Mouse (Mus musculus): Measurements from ENCODE around the gene Recql. TPM values are rescaled to one million over a fixed set of nuclear protein-coding genes. Genes with fewer than 3 reads are reported as not detected.

Recql gene
- polyA plus RNA-seq (2014; fragmentation: Nextera tagmentation; extraction: Ambion mirVana) = 29.9 and 33.0 TPM in 2 replicates

GRCm38 (mm10) chr6:142387011-142387754 is at the start of gene Recql, which contains the start of gene Golt1b:
TSS of gene Recql (minus strand) at chr6:142387087.
TSS of gene Golt1b (plus strand) at chr6:142387221.
- DNase-seq (peak; percentile 98), ATAC-seq (ENCODE audit: insufficient read depth) (peak; percentile 100)
- Histone ChIP-seq H3K36me3 (ENCODE audit: insufficient read depth) (no peaks in the 10 kb centered on the region), H3K27ac (ENCODE audit: low read depth) (0 out of 2 replicates have a peak within 1 kb of the TSS, but pooled peaks have one; percentile 40), H3K4me3 (ENCODE audit: low read depth, low read length) (peak within 1 kb of the TSS; percentile 99), H3K9ac (peak within 1 kb of the TSS; percentile 95), H3K27me3 (ENCODE audit: insufficient read depth, low read length) (no peaks in the 10 kb centered on the region), H3K9me3 (ENCODE audit: low read depth, low read length) (no peaks in the 10 kb centered on the region), H3K4me1 (ENCODE audit: insufficient read depth) (no peaks in the 10 kb centered on the region), H3K4me2 (peak within 1 kb of the TSS; percentile 63)
- WGBS = under 1% methylated on average over 82 of the region's 87 CpGs
- TF ChIP-seq CTCF (IDR thresholded peaks at IDR 0.05; ENCODE audit: low read depth) = no peak

- TF ChIP-seq CTCF (IDR thresholded peaks at IDR 0.05; ENCODE audit: low read depth) = no peak
- no peak for ATAC-seq (ENCODE audit: insufficient read depth)
- Histone ChIP-seq H3K36me3 (ENCODE audit: insufficient read depth) (no peaks in the 10 kb centered on the region), H3K9me3 (ENCODE audit: low read depth, low read length) (no peaks in the 10 kb centered on the region), H3K4me1 (ENCODE audit: insufficient read depth) (no peaks in the 10 kb centered on the region), H3K9ac (no peak overlapping the region), H3K27ac (ENCODE audit: low read depth) (no peak overlapping the region), H3K4me2 (no peak overlapping the region), H3K4me3 (ENCODE audit: low read depth, low read length) (no peak overlapping the region), H3K27me3 (ENCODE audit: insufficient read depth, low read length) (no peaks in the 10 kb centered on the region)
- no peak for DNase-seq
These were observed 42.2 kb upstream of the Recql start for GRCm38 (mm10) chr6:142429072-142429471.

GRCm38 (mm10) chr6:142424976-142425375 is 38.1 kb upstream of the Recql start:
- Histone ChIP-seq H3K9me3 (ENCODE audit: low read depth, low read length) (no peaks in the 10 kb centered on the region), H3K27me3 (ENCODE audit: insufficient read depth, low read length) (no peaks in the 10 kb centered on the region), H3K36me3 (ENCODE audit: insufficient read depth) (no peaks in the 10 kb centered on the region), H3K27ac (ENCODE audit: low read depth) (no peak overlapping the region), H3K4me2 (no peak overlapping the region), H3K4me1 (ENCODE audit: insufficient read depth) (no peaks in the 10 kb centered on the region), H3K4me3 (ENCODE audit: low read depth, low read length) (no peak overlapping the region), H3K9ac (no peak overlapping the region)
- TF ChIP-seq CTCF (IDR thresholded peaks at IDR 0.05; ENCODE audit: low read depth) = no peak
- WGBS = 74% methylated on average over 7 of the region's 7 CpGs
- no peak for DNase-seq
- no peak for ATAC-seq (ENCODE audit: insufficient read depth)

GRCm38 (mm10) chr6:142414597-142414996 is 27.7 kb upstream of the Recql start:
- no peak for TF ChIP-seq CTCF (IDR thresholded peaks at IDR 0.05; ENCODE audit: low read depth)
- no peak for DNase-seq
- Histone ChIP-seq H3K27ac (ENCODE audit: low read depth) (no peak overlapping the region), H3K9ac (no peak overlapping the region), H3K4me3 (ENCODE audit: low read depth, low read length) (peak overlapping the region; percentile 22), H3K4me2 (peak overlapping the region; percentile 56), H3K9me3 (ENCODE audit: low read depth, low read length) (no peaks in the 10 kb centered on the region), H3K27me3 (ENCODE audit: insufficient read depth, low read length) (peaks cover 25% of the 10 kb centered on the region), H3K36me3 (ENCODE audit: insufficient read depth) (no peaks in the 10 kb centered on the region), H3K4me1 (ENCODE audit: insufficient read depth) (no peaks in the 10 kb centered on the region)
- peak; percentile 52; the same call in 1 of the 2 replicates for ATAC-seq (ENCODE audit: insufficient read depth)
- under 1% methylated on average over 24 of the region's 24 CpGs for WGBS

GRCm38 (mm10) chr6:142413845-142414244 is 27.0 kb upstream of the Recql start:
- Histone ChIP-seq H3K36me3 (ENCODE audit: insufficient read depth) (no peaks in the 10 kb centered on the region), H3K4me2 (no peak overlapping the region), H3K4me3 (ENCODE audit: low read depth, low read length) (no peak overlapping the region), H3K9ac (no peak overlapping the region), H3K9me3 (ENCODE audit: low read depth, low read length) (no peaks in the 10 kb centered on the region), H3K27ac (ENCODE audit: low read depth) (no peak overlapping the region), H3K4me1 (ENCODE audit: insufficient read depth) (no peaks in the 10 kb centered on the region), H3K27me3 (ENCODE audit: insufficient read depth, low read length) (peaks cover 25% of the 10 kb centered on the region)
- DNase-seq (no peak), ATAC-seq (ENCODE audit: insufficient read depth) (no peak)
- WGBS = 11% methylated on average over 12 of the region's 12 CpGs
- no peak for TF ChIP-seq CTCF (IDR thresholded peaks at IDR 0.05; ENCODE audit: low read depth)

- Histone ChIP-seq H3K4me3 (ENCODE audit: low read depth, low read length) (no peak within 1 kb of the TSS; the same call in 1 of the 2 replicates), H3K4me2 (no peak within 1 kb of the TSS; the same call in 1 of the 2 replicates)
These were observed 26.1 kb upstream of the Recql start, which contains the start of gene Spx for GRCm38 (mm10) chr6:142412906-142413491. TSS of gene Spx (plus strand) at chr6:142413441.

GRCm38 (mm10) chr6:142411140-142411539 is 24.3 kb upstream of the Recql start:
- WGBS = 17% methylated on average over 1 of the region's 1 CpGs
- TF ChIP-seq CTCF (IDR thresholded peaks at IDR 0.05; ENCODE audit: low read depth) = no peak

More at GRCm38 (mm10) chr6:142412906-142413491, 26.1 kb upstream of the Recql start, which contains the start of gene Spx:
- Histone ChIP-seq H3K4me1 (ENCODE audit: insufficient read depth) (no peaks in the 10 kb centered on the region), H3K9me3 (ENCODE audit: low read depth, low read length) (no peaks in the 10 kb centered on the region), H3K36me3 (ENCODE audit: insufficient read depth) (no peaks in the 10 kb centered on the region), H3K9ac (no peak within 1 kb of the TSS), H3K27me3 (ENCODE audit: insufficient read depth, low read length) (peaks cover 25% of the 10 kb centered on the region), H3K27ac (ENCODE audit: low read depth) (peak within 1 kb of the TSS; percentile 5; the same call in 1 of the 2 replicates)
- ATAC-seq (ENCODE audit: insufficient read depth) = no peak
- TF ChIP-seq CTCF (IDR thresholded peaks at IDR 0.05; ENCODE audit: low read depth) = no peak
- no peak for DNase-seq
- WGBS = 44% methylated on average over 11 of the region's 11 CpGs

More at GRCm38 (mm10) chr6:142411140-142411539, 24.3 kb upstream of the Recql start:
- H3K27ac ChIP-seq (ENCODE audit: low read depth) = no peak overlapping the region
- H3K9ac ChIP-seq = no peak overlapping the region
- DNase-seq = no peak
- no peak overlapping the region for H3K4me3 ChIP-seq (ENCODE audit: low read depth, low read length)
- no peaks in the 10 kb centered on the region for H3K36me3 ChIP-seq (ENCODE audit: insufficient read depth)
- no peaks in the 10 kb centered on the region for H3K4me1 ChIP-seq (ENCODE audit: insufficient read depth)
- no peak for ATAC-seq (ENCODE audit: insufficient read depth)
- no peaks in the 10 kb centered on the region for H3K9me3 ChIP-seq (ENCODE audit: low read depth, low read length)
- peaks cover 25% of the 10 kb centered on the region for H3K27me3 ChIP-seq (ENCODE audit: insufficient read depth, low read length)
- H3K4me2 ChIP-seq = no peak overlapping the region
